Mouse (Mus musculus) thymus, adult 2 months (tissue): ENCODE measurements around the gene Ehd1.

Experiments
- CTCF ChIP-seq: fragments of 200-500 bp; IDR thresholded peaks from 2 replicates; pipeline ENCODE4 v1.5.1; 2012; ENCODE audit warnings: mild to moderate bottlenecking, control low read depth, low read length, moderate library complexity, borderline replicate concordance; ENCODE audit not compliant: control insufficient read depth, poor library complexity, insufficient read depth; ENCODE audit errors: extremely low read depth
- POLR2A ChIP-seq: fragments of 200-500 bp; IDR thresholded peaks from 2 replicates; pipeline ENCODE4 v1.6.1; 2012; ENCODE audit warnings: mild to moderate bottlenecking, low read length, control low read depth, moderate library complexity; ENCODE audit not compliant: control insufficient read depth, poor library complexity, insufficient read depth; ENCODE audit errors: extremely low read depth

- TF ChIP-seq CTCF (no peak), POLR2A (no peak)
Observed at GRCm38 (mm10) chr19:6272738-6273137, 3.8 kb upstream of the Ehd1 start.
